Mouse (Mus musculus) 3T3-L1 (cell line): ENCODE measurements around the gene Flnb.

ENCODE experiments used
- DNase-seq: peaks from one replicate; pipeline ENCODE4 v3.0.0-alpha.2; 2015; ENCODE audit warnings: low read depth, low spot score

The Flnb gene

GRCm38 (mm10) chr14:7826151-7826937, 8.6 kb downstream of the Flnb start:
- peak; percentile 77 for DNase-seq

GRCm38 (mm10) chr14:7829181-7829580, 11.4 kb downstream of the Flnb start:
- DNase-seq = no peak

GRCm38 (mm10) chr14:7831770-7832439, 14.1 kb downstream of the Flnb start:
- no peak for DNase-seq

GRCm38 (mm10) chr14:7832440-7832783, 14.7 kb downstream of the Flnb start:
- no peak for DNase-seq

- DNase-seq = no peak
These were observed 15.7 kb downstream of the Flnb start for GRCm38 (mm10) chr14:7833458-7833857.

- DNase-seq = no peak
These were observed 20.9 kb downstream of the Flnb start for GRCm38 (mm10) chr14:7838564-7839089.

- DNase-seq = no peak
These were observed 22.3 kb downstream of the Flnb start for GRCm38 (mm10) chr14:7839950-7840514.

- DNase-seq = no peak
These were observed 25.0 kb downstream of the Flnb start for GRCm38 (mm10) chr14:7842631-7843332.

GRCm38 (mm10) chr14:7846696-7847095, 28.9 kb downstream of the Flnb start:
- DNase-seq = peak; percentile 57

- DNase-seq = peak; percentile 78
These were observed 30.0 kb downstream of the Flnb start for GRCm38 (mm10) chr14:7847746-7848232.

GRCm38 (mm10) chr14:7850913-7851312, 33.2 kb downstream of the Flnb start:
- no peak for DNase-seq

- DNase-seq = peak; percentile 66
These were observed 33.8 kb downstream of the Flnb start for GRCm38 (mm10) chr14:7851543-7852065.

GRCm38 (mm10) chr14:7853691-7854090, 35.9 kb downstream of the Flnb start:
- DNase-seq = peak; percentile 80

GRCm38 (mm10) chr14:7854366-7854765, 36.6 kb downstream of the Flnb start:
- no peak for DNase-seq

- DNase-seq = no peak
These were observed 37.3 kb downstream of the Flnb start for GRCm38 (mm10) chr14:7855101-7855500.

GRCm38 (mm10) chr14:7855501-7855900, 37.7 kb downstream of the Flnb start:
- no peak for DNase-seq

- no peak for DNase-seq
These were observed 38.6 kb downstream of the Flnb start for GRCm38 (mm10) chr14:7856348-7856747.

GRCm38 (mm10) chr14:7857835-7858234, 40.1 kb downstream of the Flnb start:
- DNase-seq = peak; percentile 55

GRCm38 (mm10) chr14:7858430-7858829, 40.7 kb downstream of the Flnb start:
- no peak for DNase-seq

GRCm38 (mm10) chr14:7860525-7861154, 42.9 kb downstream of the Flnb start:
- DNase-seq = peak; percentile 37

- no peak for DNase-seq
These were observed 43.5 kb downstream of the Flnb start for GRCm38 (mm10) chr14:7861275-7861674.
